Mouse (Mus musculus) B cell, adult 2 months (primary cell): ENCODE results near the gene Cd96.
"Not testable (repeated sequence)": the region's sequence is repeated elsewhere in the genome, so short reads cannot be mapped to it uniquely, and the experiment has no call there.

Experiments used
- DNase-seq, 2 experiments: peaks; one replicate each; pipeline ENCODE4 v3.0.0; 2022

The Cd96 gene

DNA sequence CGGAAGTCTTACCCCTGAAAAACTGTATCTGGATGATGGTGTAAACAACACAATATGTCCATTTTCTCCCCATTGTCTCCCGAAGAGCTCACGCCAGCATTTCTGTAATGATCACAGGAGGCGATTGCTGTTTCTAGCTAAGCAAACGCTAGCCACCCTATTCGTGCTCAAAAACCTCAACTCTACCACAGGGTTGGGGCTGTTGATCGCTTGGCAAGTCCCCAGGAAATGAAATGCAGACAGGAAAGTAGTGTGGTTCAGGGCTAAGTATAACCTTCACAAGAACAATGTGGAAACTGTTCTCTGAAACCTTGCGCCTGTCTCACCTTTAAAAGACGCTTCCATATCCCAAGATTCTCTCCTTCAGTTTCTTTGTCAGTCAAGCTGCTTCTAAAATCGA is at the start of gene Cd96:
Gene Cd96, minus strand, starts transcription at position 232 of the 400 bp plus-strand sequence.
- DNase-seq = peak; percentile 11 to 26

DNA sequence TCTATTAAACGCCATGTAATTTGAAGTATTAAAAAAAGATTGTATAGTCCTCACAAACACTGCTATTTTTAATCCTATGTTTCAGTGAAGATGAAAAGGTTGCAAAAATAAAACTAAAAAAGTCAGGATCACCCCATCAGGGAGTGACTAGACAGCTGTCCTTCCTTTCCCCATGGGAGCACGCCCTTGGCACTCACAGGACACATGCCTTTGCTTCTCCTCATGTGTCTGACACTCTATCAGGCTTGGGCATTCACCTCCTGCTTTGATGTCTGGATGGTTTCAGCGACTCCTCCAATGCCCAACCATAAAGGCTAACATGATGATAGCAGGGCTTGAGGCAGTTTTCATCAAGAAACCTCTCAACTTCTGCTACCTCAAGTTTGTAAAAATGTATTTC is 46.9 kb upstream of the Cd96 start:
- DNase-seq = no peak

GRCm38 (mm10) chr16:46165305-46165704 is 45.3 kb upstream of the Cd96 start:
- DNase-seq = no peak

DNA sequence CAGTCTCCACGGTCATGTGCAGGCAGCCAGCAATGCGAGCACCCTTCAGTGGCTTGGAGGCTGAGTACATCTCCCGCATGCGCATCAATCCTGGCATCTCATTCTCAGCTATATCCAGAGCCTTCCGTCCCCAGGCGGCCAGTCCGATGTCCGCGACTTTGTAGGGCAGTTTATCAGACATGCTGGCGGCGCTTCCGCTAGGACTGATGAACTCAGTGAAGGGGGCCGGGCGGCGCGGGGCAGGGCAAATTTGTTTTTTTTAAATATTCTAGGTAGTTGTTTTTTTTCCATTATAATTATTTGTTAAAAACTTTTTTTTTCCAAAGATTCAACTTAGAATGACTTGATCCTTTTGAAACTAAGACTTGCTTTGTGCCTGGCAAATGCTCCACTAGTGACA is 34.8 kb upstream of the Cd96 start, which contains the start of gene Gm4737:
Gene Gm4737, minus strand, starts transcription at position 246 of the 400 bp plus-strand sequence.
- DNase-seq = not testable (repeated sequence)

GRCm38 (mm10) chr16:46151141-46151540 is 31.1 kb upstream of the Cd96 start:
- DNase-seq = no peak

DNA sequence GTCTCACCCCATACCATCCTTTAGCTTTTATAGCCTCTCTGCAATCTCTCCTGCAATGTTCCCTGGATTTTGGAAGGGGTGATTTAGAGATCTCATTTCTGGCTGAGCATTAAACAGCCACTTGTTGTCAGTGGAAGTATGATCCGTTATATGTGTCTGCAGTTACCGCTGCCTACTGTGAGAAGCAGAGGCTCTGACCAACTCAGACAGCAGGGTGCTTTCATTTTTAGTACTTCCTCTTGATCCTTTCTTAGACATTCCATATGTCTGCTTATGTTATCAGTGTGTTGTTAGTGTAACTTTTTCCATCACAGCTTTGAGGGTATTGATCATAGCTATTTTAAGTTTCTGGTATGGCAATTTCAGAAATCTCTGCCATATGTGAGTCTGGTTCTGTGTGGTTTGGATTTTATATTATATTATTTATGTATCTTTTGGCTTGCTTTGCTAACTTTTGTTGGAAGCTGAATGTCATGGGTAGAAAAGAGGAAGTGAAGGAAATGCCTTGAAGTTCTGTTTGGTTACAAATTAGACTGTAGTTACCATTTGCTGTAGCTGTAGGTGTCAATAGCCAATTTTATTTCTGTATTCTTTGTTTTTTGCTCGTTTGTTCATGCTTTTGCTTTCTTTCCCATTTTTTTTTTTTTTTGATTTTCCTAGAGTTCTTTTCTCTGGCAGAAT is 28.8 kb upstream of the Cd96 start:
- no peak for DNase-seq

GRCm38 (mm10) chr16:46146962-46147361 is 26.9 kb upstream of the Cd96 start:
- DNase-seq = no peak

DNA sequence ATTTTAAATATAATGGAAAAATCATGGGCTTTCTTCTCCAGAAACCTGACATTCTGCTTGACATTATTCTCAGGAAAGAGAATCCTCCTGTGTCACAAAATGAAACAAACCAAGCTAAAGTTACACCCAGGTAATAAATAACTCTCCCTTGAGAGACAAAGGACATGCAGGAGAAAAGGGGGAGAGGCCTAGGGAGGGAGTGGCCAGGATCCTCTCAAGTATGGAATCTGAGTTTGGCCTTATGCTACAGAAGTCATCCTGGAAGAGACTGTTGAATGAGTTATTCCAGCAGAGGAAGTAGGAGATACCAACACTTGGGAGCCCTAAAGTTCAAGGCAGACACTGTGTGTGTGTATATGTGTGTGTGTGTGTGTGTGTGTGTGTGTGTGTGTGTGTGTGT is 2.2 kb upstream of the Cd96 start:
- no peak for DNase-seq

- DNase-seq = peak; percentile 6 to 7
Observed at GRCm38 (mm10) chr16:46121420-46121819, 1.4 kb upstream of the Cd96 start.

DNA sequence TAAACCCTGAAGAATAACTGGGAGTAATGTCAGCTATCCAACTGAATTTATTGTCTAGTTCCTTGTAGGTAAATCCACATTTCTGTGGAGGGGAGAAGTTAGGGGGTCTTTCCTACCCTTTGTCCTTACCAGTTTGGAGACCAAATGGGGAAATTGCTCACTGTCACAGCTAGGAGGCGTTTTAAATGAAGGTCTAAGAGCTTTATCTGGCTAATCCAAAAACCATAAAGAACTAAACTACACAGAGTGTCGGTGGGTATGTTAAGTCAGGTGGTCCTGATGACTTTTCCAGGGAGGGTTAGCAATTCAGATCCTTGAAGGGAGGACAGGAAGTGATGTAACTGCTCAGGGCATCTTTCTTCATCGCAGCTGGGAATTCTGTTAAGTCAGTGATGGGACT is 556 bp upstream of the Cd96 start:
- DNase-seq = no peak

GRCm38 (mm10) chr16:46117645-46118044 is 2.4 kb downstream of the Cd96 start:
- no peak for DNase-seq

GRCm38 (mm10) chr16:46114727-46115126 is 5.3 kb downstream of the Cd96 start:
- no peak for DNase-seq

DNA sequence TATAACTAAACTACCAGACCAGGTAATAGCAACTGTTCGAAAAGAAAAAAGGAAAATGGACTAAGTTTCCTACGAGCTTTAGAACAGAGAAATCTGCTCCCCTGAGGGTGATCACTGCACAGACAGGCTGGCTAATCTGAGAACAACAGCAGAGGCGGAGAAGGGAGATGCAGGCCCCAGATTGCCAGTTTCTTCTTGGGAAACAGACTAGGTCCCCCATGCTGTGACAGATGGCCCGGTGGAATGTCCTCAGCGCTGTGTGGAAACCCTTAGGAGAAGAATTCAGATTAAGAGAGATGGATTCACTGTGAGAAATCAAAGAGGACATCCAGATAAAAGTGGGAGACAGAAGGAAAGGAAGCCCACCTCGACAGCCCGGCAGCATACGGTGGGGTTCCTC is 10.5 kb downstream of the Cd96 start:
- DNase-seq = no peak

DNA sequence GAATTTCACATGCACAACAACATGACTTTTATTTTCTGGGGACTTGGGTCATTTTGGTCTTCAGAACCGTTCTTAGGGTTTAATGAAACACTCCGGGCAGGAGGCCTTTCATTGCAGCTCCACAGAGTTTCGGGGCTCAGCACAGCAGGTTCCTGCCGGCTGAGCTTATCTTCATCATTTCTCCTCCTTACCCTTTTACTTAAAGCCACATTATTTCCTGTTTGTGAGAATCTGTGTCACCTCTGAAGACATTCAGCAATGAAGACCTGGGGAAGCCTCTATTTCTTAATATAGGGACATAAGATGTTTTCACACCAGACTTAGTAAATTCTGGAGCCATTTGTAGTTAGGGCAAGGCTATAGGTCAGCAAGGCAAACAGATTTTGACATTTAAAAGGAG is 12.6 kb downstream of the Cd96 start:
- no peak for DNase-seq

DNA sequence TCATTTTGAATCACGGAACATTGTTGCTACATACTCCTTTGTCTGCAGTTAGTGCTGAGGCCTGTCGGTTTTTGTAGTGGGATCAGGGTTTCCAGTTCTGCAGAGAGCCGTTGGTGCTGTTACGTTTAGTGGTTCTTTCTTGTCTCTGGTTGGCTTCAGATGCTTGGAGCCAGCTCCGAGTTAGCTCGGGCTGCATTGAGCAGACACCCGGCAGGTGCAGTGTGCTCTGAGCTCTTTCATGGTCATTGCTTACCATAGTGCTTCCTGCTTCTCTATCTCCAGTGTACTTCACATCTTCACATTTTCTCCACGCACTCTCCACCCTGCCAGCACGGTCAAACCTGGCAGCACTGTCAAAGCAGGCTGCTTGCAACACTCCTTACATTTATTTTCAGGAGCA is 15.6 kb downstream of the Cd96 start:
- no peak for DNase-seq

- DNase-seq = no peak
Observed at GRCm38 (mm10) chr16:46101748-46102147, 18.3 kb downstream of the Cd96 start.

DNA sequence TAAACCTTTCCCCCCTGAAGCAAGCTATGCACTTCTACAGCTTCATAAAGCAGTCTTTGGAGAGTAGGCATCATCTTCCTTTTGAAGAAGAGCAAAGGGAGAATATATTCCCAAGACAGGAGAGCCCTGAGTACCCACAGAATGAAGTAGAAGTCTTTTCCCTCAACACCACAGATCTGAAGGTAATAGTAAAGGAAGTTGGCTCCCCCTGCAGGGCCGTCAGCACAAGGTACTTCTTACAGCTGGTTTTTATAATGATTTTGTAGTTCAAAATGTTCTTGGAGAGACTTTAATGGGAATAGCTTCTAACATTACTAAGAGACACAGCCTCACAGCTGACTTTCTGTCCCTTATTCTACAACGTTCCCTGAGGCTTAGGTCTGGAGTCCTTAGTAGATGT is 19.8 kb downstream of the Cd96 start:
- DNase-seq = peak; percentile 10 to 19

DNA sequence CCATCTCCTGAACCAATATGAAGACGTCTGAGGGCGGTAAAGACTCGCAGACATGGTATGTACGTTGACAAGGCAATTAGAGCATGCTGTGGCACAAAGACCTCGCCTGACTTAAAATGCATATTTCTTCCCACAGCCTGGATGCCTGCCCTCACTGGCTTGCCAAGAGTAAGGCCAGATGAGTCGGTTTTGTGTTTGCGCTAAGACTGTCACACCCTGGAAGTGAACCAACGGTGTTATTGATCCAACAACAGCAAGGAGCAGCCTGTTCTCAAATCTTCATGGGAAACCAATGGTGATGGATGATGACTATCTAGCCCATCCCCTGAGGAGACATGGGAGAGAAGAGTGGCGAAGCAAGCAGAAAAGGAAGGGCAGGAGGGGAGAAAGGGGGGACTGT is 22.6 kb downstream of the Cd96 start:
- no peak for DNase-seq

- no peak for DNase-seq
Observed at GRCm38 (mm10) chr16:46094478-46094877, 25.6 kb downstream of the Cd96 start.

DNA sequence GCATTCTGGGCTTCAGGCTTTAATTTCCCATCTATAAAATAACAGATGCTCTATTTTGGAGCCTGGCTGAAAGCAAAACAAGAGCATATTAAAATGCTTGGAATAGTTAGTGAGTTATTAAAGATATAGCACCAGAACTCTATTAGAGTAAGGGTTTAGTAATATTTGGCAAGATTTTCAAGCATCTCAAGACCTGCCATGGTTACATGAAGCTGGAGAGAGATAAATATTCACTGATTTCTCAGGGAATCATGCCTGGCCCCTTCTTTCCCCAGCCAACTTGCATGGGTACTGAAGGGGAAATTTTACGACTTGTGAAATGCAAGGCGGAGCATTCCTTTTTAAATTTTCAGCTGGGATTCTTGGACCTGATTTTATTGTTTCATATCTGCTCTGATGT is 27.1 kb downstream of the Cd96 start:
- DNase-seq = no peak

DNA sequence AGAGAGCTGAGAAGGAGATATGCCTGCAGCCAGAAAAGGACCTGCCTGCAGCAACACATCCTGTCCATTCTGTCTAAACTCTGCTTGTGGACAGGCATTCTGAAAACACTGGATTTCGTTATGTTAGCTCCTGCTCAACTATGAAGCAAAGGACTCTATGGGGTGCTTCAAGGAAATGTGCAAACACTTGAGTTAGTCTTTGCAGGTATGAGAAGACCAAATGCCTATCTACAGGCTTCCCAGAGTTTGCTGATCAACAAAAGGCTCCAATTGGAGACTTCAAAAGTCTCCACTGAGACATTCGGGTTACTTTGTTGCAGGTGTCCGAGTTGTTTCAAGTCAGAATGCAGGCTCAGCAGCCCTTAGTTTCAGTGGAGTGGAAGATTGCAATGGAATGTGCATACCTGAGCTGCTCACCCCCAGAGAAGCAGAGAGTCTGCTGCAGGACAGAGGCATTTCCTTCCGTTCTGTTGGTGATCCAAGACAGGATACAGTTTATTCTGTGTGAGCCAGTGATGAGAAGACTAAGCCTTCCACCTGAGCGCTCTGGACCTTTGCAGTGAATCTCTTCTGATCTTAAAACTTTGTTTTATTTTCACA is 33.1 kb downstream of the Cd96 start:
- DNase-seq = no peak

DNA sequence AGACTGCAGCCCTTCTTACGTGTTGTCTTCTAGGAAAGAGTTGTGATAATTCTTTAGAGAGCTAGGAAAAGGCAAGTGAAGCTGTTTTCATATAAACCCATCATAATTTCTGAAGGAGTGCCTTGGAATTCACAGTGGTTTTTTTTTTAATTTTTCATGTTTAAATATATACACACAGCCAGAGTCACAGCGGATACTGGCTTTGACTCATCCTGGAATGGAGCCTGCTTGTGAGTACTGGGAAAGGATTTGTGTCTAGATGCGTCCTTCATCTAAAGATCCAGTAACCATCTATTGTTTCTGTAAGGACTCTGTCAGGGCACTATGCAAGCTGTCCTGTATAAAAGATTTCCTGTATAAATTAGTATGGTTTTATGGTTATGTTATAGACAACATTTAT is 52.1 kb downstream of the Cd96 start:
- DNase-seq = no peak

DNA sequence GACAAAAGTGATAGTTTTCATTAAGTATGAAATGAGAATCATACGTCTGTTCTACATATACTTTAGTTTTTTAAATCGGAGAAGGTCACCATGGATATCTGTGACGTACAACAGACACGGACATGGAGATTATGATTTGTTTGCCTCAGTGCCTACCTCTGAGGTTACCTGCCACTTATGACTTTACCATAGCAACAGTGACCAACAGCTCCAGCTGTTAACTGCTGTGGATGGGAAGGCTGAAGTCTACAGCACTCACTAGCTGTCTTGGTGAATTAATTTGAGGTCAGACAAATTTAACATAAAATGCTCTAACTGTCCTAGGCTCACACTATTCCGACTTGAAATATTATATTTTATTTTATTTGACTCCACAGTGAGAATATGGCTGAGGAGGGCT is 56.8 kb downstream of the Cd96 start:
- DNase-seq = no peak

GRCm38 (mm10) chr16:46046906-46047305 is 73.1 kb downstream of the Cd96 start:
- no peak for DNase-seq

- DNase-seq = no peak
Observed at GRCm38 (mm10) chr16:46036261-46036660, 83.8 kb downstream of the Cd96 start.
